Mouse (Mus musculus): ENCODE results near the gene Stk39. TPM values are rescaled to one million over a fixed set of nuclear protein-coding genes. Genes with fewer than 3 reads are reported as not detected.

The Stk39 gene
- total RNA-seq, 1 experiment from 2014 or later = 3.6 TPM

- ATAC-seq (ENCODE audit: extremely low read depth, insufficient number of reproducible peaks, low FRiP score, poor library complexity, severe bottlenecking) = no peak
Measured at GRCm38 (mm10) chr2:68317895-68318294, 154.2 kb downstream of the Stk39 start.

GRCm38 (mm10) chr2:68317452-68317851 is 154.6 kb downstream of the Stk39 start:
- ATAC-seq (ENCODE audit: extremely low read depth, insufficient number of reproducible peaks, low FRiP score, poor library complexity, severe bottlenecking) = no peak

- ATAC-seq (ENCODE audit: extremely low read depth, insufficient number of reproducible peaks, low FRiP score, poor library complexity, severe bottlenecking) = no peak
Measured at GRCm38 (mm10) chr2:68315258-68315657, 156.8 kb downstream of the Stk39 start.

DNA sequence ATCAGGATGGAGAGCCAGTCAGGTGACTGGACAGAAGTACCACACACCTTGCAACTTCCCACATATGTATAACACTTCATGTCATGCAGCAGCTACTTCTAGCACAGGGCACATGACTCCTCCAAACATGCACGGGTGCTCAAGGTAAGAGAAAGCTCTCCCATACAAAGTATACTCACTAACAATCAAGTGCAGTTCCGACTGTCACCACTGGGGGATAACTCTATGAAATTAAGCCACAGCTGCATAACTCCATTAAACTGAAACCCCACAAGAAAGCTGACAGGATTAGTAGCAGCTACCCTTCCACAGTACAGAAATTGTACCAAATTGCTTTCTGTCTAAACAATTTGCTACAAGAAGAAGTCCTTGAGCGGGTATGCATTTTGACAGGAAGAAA is 161.9 kb downstream of the Stk39 start:
- ATAC-seq (ENCODE audit: extremely low read depth, insufficient number of reproducible peaks, low FRiP score, poor library complexity, severe bottlenecking) = no peak

DNA sequence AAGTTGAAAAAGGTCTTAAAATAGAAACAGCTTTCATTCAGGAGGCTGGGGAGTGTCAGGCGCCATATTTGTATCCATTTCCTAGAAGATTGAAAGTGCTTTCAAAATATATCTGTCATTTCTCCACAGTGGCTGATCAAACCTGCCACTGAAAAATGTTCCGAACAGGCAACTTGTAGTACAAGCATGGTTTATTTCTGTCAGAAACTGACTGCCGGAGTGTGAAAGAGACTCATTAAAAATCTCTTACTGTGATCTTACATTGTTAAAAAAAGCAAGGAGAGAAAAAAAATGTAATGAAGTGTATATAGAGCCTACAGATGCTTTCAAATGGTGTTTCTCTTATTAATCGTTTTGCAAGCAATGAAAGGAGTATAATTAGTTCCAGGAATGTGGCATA is 165.5 kb downstream of the Stk39 start:
- no peak for ATAC-seq (ENCODE audit: extremely low read depth, insufficient number of reproducible peaks, low FRiP score, poor library complexity, severe bottlenecking)

GRCm38 (mm10) chr2:68304771-68305460 is 167.2 kb downstream of the Stk39 start:
- ATAC-seq (ENCODE audit: extremely low read depth, insufficient number of reproducible peaks, low FRiP score, poor library complexity, severe bottlenecking) = no peak

- no peak for ATAC-seq (ENCODE audit: extremely low read depth, insufficient number of reproducible peaks, low FRiP score, poor library complexity, severe bottlenecking)
Measured at GRCm38 (mm10) chr2:68301811-68302542, 170.1 kb downstream of the Stk39 start.

- ATAC-seq (ENCODE audit: extremely low read depth, insufficient number of reproducible peaks, low FRiP score, poor library complexity, severe bottlenecking) = no peak
Measured at GRCm38 (mm10) chr2:68298356-68298755, 173.7 kb downstream of the Stk39 start.

GRCm38 (mm10) chr2:68297955-68298354 is 174.1 kb downstream of the Stk39 start:
- ATAC-seq (ENCODE audit: extremely low read depth, insufficient number of reproducible peaks, low FRiP score, poor library complexity, severe bottlenecking) = no peak

DNA sequence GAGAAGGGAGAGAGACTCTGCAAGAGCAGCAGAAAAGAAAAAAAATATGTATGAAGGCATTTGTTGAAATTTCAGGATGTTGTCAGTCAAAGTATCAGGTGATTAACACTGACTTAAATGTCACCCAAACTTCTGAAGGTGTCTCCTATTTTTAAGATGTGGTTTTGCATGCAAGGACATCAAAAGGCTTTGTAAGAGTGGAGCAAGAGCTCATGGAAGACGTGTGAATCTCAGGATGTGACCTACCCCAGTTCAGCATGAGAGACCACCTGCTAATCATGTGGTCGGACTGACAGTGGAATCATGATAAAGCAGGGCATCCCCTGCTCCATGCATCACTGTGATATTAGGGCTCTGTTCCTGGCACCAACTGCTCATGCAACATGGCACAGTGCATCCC is 175.3 kb downstream of the Stk39 start:
- ATAC-seq (ENCODE audit: extremely low read depth, insufficient number of reproducible peaks, low FRiP score, poor library complexity, severe bottlenecking) = no peak

GRCm38 (mm10) chr2:68292539-68293320 is 179.3 kb downstream of the Stk39 start:
- no peak for ATAC-seq (ENCODE audit: extremely low read depth, insufficient number of reproducible peaks, low FRiP score, poor library complexity, severe bottlenecking)

DNA sequence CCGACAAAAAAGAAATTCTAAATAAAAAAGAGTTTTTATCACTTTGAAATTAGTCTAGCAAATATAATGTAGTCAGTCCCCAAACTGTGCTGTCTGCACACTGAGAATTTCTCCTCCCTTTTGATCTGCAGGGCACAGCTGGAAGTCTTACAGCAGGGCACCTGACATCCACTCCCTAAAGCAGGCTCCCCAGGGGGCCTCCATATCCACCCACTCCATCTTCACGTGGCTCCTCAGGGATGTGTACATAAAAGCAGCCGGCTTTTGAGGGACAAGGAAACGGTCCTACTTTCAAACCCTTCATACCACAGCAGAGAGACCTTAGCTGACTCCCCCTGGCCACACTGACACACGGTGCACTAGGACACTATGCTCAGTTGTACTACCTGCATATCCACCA is 180.2 kb downstream of the Stk39 start:
- ATAC-seq (ENCODE audit: extremely low read depth, insufficient number of reproducible peaks, low FRiP score, poor library complexity, severe bottlenecking) = no peak

- ATAC-seq (ENCODE audit: extremely low read depth, insufficient number of reproducible peaks, low FRiP score, poor library complexity, severe bottlenecking) = no peak
Measured at GRCm38 (mm10) chr2:68289961-68290360, 182.1 kb downstream of the Stk39 start.

DNA sequence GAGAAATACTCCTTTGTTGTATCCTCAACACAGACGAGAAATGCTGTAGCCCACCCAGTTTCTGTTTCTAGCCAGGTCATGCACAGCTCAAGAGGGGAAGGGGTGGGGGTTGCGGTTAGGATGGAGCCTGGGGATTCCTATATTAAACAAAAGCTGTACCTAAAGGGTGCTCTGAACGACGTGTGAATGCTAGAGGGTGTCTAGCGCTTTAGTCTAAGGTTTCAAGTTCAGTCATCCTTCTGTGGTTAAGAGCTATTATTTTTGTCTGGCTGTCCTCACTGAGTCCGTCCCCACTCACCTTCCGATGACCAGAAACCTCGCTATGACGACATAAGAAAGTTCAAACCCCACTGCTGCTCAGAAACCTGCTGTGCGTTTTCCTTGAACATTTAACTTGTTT is 182.9 kb downstream of the Stk39 start:
- no peak for ATAC-seq (ENCODE audit: extremely low read depth, insufficient number of reproducible peaks, low FRiP score, poor library complexity, severe bottlenecking)

DNA sequence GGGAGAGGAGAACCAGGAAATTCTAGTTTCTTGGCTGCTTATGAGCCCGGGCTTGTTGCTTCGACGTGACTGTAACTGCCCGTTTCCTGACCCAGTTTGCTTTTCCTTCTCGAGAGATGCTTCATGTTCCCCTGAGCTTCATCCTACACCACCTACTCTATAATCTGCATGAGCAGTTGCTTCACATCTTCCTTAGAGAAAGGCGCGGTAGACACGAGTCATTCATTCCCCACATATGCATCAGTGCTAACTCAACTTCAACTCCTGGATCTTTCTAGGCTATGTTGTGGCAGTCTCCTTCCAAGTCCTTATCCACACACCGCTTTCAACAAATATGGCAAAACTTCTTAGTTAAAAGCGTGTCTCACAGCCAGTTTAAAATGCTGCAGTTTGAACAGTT is 184.0 kb downstream of the Stk39 start:
- ATAC-seq (ENCODE audit: extremely low read depth, insufficient number of reproducible peaks, low FRiP score, poor library complexity, severe bottlenecking) = no peak

DNA sequence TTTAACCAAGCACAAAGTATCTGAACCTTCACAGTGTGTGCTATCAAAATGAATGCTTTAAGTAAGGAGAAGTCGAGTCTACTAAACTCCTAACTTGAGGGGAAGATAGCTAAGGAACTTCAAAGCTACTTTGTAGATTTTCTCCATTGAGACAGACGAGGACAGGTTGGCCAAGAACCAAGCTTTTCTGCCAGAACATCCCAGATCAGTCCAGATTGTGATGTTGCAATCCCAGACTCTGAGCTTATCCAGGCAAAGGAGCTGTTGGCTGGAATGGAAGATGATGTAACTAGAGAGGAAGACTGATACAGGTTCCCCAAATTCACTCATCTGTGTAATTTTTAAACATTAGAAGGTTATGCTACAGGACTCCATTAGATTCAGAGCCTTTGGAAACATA is 187.7 kb downstream of the Stk39 start:
- no peak for ATAC-seq (ENCODE audit: extremely low read depth, insufficient number of reproducible peaks, low FRiP score, poor library complexity, severe bottlenecking)

GRCm38 (mm10) chr2:68283021-68283548 is 189.0 kb downstream of the Stk39 start:
- no peak for ATAC-seq (ENCODE audit: extremely low read depth, insufficient number of reproducible peaks, low FRiP score, poor library complexity, severe bottlenecking)

- ATAC-seq (ENCODE audit: extremely low read depth, insufficient number of reproducible peaks, low FRiP score, poor library complexity, severe bottlenecking) = no peak
Measured at GRCm38 (mm10) chr2:68281575-68281974, 190.5 kb downstream of the Stk39 start.

DNA sequence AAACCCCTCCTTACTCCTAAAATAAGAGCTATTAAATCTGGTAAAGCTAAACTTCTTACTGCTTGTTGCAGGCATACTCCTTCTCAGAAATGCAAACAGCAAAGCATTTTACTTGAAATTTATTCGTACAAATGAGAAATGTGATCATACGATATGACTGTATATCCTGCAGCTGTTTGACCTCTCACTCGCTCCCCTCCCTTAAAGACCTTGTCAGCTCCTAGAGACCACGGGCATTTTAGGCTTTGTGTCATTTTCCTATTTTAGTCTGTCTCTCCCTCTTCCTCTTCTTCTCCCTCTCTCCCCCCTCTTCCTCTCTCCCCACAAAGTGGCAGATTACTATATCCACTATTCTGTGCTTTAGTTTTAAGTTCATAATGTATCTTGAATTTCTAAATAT is 200.8 kb downstream of the Stk39 start:
- no peak for ATAC-seq (ENCODE audit: extremely low read depth, insufficient number of reproducible peaks, low FRiP score, poor library complexity, severe bottlenecking)

DNA sequence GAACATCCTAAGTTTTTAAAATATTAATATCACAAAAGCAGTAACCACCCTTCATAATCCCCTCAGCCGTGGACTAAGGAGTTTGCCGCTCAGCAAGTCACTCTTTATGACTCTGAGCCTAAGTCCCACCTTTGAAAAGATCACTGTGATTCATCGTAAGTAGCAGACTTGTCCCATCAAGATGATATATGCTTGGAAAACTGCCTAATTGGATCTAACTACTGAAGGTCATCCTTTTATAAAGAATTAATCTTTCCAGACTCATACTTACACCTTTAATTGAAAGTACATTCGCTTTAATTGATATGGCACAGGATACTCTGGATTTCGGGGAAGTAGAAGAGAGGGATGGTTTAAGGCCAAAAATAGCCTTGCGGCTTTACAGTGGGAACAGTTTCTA is 201.2 kb downstream of the Stk39 start:
- no peak for ATAC-seq (ENCODE audit: extremely low read depth, insufficient number of reproducible peaks, low FRiP score, poor library complexity, severe bottlenecking)

Data from neutrophil, adult 5-6 weeks (primary cell).